Mouse (Mus musculus): ENCODE measurements around the gene Hist1h1t.
A peak's percentile ranks its signal among the peaks of the same experiment; 100 is the strongest.

Gene Hist1h1t

GRCm38 (mm10) chr13:23695514-23695913 is at the start of gene Hist1h1t:
Hist1h1t (plus strand) TSS chr13:23695814.
- no peak for DNase-seq (ENCODE audit: low spot score)

DNA sequence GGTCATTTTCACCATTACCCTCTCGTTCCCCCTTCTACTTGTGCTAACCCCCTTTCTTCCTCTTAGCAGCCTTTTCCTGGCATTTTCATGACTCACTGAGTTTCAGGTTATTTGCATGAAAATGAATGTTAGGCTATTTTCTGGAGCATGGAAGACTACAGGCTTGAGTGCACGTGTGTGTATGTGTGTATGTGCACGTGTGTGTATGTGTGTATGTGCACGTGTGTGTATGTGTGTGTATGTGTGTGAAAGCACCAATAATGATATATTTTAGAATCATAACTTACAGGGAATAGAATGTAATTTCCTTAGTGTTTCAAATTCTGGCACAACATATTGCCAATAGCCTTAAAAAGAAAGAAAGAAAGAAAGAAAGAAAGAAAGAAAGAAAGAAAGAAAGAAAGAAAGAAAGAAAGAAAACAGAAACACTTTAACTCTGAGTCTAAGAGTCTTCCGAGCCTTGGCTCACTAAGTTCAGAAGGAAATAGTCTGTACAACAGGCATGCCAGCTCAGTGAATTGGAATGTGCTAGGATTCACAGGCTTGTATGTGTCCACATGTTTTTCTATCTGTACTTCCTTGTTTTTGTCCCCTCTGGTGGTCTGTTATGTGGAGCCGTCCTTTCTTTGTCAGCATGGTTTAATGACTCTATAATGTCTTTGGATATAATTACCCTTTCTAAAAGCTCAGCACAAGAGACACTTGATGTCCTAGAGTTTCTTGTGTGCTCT is 35.8 kb upstream of the Hist1h1t start:
- no peak for DNase-seq (ENCODE audit: low spot score)

DNA sequence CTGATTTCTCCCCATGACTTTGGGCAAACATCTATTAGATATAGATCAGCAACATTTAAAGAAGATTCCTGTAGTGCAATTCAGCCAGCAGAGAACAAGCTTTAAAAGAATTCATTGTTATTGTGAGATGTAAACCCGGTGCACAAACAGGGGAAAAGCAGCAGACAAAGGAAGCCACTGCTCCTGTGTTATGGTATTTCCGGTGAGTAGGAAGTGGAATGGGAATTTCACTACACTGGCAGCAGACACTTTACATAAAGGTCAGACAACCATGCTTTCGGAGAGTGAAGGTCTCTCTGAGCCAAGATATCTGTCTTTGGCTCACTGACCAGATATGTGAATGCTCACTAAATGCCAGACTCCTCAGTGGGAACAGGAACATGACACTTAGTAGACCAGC is 33.1 kb upstream of the Hist1h1t start:
- DNase-seq (ENCODE audit: low spot score): no peak

DNA sequence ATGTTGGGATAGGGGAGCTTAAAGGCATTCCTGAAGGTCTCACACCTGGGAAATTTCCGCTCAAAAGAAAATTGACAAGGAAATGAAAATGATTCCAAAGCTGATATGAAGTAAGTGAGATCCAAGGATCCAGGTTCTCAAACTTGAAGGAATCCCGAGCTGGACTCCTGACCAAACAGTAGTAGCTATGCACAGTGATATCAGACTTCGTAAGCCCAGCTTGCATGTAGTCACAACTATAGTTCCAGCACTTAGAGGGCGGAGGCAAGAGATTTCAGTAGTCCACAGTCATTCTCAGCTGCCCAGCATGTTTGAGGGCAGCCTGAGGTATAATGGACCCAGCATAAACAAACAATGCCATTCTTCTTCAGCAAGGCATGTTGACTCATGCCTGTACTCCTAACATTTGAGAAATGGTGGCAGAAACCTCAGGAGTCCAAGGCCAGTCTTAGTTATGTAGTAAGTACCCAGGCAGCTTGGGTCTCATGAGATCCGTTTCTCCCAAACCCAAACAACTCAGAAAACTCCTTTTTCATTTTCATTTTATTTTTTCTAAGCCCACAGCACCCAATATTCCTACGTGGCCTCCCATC is 13.5 kb upstream of the Hist1h1t start:
- DNase-seq (ENCODE audit: low spot score): no peak

DNA sequence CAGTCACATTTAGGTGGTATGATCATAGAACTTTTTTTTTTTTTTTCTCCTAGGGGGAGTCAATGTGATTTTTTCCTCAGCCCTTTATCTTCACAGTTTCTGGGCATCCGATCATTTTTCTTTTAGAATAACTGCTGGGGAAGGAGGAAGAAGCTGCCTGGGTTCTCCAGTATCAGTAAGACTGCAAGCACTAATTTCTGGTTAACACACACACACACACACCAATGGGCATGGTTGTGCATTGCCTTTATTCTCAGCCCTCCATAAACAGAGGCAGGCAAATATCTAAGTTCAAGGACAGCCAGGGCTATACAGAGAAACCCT is 13.0 kb upstream of the Hist1h1t start:
- DNase-seq (ENCODE audit: low spot score): no peak

DNA sequence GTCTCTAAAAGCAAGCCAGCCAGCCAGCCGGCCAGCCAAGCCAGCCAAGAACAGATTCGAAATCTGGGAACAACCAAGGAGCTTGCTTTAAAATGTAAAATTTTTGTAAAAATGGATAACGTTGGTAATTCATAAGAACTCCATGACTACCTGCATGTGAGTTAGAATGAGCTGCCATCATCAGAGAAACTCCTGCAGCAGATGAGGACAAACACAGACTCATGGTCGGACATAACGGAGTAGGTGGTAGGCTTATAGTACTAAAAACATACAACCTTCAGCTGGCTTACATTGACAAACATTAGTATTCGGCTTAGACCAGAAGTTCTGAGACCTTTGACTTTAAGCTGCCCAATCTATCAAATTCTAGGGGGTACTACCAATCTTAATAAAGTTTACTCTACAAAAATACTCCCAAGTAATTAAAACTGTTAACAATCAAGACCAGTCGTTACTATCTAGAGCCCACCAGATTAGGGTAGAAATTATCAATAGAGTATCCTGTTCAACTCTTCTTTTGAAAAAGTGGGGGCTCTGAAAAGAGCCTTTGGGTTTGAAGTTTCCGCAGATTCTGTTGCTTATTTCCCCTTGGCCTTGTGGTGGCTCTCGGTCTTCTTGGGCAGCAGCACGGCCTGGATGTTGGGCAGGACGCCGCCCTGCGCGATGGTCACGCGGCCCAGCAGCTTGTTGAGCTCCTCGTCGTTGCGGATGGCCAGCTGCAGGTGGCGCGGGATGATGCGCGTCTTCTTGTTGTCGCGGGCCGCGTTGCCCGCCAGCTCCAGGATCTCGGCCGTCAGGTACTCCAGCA is 12.5 kb upstream of the Hist1h1t start:
- DNase-seq (ENCODE audit: low spot score): peak; percentile 18

DNA sequence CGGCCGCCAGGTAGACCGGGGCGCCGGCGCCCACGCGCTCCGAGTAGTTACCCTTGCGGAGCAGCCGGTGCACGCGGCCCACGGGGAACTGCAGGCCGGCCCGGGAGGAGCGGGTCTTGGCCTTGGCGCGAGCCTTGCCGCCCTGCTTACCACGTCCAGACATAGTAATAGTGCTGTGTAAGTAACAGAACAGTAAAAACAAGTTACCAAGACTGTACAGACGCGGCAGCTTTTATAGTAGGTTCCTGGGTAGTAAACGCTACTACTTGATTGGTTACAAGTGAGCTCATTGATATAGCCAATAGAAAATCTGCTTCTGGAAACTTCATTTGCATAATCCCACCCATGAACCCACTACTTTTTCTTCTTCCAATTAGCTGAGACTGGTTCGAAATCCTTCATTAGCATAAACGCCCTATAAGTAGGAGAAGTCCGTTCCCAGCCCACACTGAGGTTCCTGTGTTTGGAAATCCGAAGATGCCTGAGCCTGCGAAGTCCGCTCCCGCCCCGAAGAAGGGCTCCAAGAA is 11.8 kb upstream of the Hist1h1t start, which contains the start of the genes Hist1h2ac and Hist1h2bc:
Gene Hist1h2ac (minus strand): TSS at position 194 of the 527 bp plus-strand sequence.
Gene Hist1h2bc (plus strand): TSS at position 445 of the 527 bp plus-strand sequence.
- peak; percentile 85 for DNase-seq (ENCODE audit: low spot score)

GRCm38 (mm10) chr13:23684295-23684945 is 11.2 kb upstream of the Hist1h1t start:
- DNase-seq (ENCODE audit: low spot score): peak; percentile 67

DNA sequence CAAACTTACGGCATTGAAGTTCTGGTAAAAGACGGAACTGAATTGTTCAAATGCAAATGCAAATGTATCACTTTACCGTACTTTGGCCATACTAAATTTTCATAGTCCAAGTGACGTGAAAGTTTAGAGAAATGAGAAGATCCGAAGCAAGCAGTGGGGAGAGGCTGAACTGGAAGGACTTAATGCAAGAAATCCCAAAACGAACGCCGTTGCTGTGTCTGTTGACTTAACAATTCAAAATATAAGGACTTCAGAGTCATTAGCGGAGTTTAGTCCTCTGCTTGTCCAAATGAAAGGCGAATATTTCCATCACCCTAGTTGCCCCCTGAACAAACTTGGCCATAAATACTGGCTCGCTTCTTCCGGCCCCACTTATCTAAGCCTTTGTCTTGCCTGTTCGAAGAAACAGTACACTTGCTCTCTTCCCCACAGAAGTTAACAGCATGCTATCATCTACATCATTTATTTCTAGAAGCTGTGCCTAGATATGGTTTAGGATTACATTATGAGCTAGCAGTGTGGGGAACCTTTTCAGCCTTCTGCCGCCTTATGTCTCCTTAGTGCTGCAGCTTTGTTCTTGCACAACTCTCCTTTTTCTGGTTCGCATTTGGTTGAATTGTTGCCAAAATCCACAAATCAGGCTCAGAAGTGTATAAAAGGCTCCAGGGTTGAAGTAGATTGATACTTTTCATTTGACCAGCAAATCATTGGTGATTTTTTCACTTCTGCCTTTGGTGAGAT is 10.3 kb upstream of the Hist1h1t start:
- peak; percentile 37 for DNase-seq (ENCODE audit: low spot score)

DNA sequence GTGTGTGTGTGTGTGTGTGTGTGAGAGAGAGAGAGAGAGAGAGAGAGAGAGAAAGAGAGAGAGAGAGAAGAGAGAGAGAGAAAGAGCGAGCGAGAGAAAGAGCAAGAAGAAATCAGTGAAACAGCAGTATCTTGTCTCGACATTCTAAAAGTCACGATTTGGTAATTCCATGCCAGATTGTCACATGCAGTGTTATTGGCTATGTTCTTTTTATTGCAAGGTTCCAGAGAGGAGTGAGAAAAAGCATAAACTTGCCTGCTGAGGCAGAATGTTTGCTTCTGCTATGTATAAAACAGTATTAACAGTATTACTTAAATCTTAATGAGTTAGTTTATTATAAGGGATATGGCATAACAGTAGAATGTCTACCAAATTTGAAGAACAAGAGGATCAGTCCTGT is 9.6 kb upstream of the Hist1h1t start:
- DNase-seq (ENCODE audit: low spot score): no peak

GRCm38 (mm10) chr13:23687181-23687580 is 8.4 kb upstream of the Hist1h1t start:
- DNase-seq (ENCODE audit: low spot score): no peak

DNA sequence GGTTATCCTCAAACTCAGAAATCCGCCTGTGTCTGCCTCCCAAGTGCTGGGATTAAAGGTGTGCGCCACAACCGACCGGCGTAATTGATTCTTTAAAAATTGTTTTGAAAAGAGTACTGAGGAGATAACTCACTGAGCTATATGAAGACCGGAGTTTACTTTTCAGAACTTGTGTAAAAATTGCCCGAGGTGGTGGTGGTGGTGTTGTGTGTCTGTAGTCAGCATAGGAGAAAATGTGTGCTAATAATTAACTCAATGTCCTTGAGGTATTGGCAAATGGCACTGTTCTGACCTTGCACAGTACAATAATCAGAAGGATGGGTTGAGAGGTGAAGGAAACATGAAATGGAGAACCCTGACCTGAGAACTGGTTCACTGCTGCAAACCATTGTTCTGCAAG is 7.7 kb upstream of the Hist1h1t start:
- no peak for DNase-seq (ENCODE audit: low spot score)

DNA sequence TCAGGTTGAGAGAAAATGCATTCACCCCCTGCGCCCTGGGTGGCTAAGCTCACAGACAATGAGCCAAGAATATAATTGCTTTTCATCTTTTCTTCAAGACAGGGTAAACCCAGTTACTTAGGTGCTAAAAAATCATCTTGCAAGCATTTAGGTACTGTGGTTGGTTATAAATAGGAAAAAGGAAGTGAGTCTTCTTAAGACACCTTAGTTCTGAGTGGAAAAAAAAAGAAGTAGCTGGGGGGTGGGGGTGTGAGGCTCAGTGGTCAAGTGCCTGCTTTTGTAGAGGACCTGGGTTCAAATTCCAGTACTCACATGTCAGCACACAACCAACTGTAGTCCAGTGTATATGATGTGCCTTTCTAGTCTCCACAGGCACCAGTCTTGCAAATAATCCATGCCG is 6.7 kb upstream of the Hist1h1t start:
- no peak for DNase-seq (ENCODE audit: low spot score)

DNA sequence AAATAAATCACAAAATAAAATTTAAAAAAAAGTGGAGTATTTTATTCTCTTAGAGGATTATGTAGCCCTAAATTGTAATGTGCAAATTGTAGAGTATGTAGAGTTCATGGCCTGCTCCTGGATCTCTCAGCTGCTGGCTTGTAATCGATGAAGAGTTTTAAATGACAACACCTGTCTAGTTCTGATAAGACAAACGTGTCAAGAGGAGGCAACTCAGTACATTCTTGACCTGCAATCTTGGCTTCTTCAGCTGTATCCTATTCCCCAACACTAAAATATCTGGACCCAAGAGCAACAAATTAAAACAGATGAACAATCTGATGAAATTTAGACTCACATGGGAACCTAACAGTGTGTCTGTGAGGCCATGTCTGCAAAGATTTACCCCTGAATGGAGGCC is 6.2 kb upstream of the Hist1h1t start:
- DNase-seq (ENCODE audit: low spot score): no peak

DNA sequence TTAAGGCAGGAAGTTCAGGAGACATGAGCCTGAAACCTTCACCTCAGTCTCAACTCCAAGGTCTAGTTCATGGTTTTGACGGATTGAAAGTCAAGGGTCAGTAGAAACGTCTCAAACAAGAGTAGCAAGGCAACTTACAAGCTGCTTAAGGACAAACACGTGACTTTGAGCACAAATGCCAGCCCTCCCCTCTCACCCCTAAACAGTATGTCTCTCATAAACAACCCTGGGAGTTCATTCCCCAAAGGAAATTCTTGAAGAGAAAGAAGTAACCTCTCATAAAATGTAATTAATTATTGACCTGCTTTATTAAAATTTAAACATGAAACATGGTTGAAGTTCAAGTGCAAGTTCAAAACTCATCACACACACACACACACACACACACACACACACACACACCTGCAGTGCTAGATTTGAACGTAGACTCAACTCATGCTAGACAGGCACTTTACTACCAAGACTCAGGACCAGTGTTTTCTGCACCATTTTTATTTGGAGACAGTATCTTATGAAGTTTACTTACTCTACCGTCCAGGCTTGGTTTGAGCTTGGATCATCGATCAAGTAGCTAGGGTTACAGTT is 1.7 kb upstream of the Hist1h1t start:
- DNase-seq (ENCODE audit: low spot score): no peak

GRCm38 (mm10) chr13:23694956-23695355 is 658 bp upstream of the Hist1h1t start:
- no peak for DNase-seq (ENCODE audit: low spot score)

DNA sequence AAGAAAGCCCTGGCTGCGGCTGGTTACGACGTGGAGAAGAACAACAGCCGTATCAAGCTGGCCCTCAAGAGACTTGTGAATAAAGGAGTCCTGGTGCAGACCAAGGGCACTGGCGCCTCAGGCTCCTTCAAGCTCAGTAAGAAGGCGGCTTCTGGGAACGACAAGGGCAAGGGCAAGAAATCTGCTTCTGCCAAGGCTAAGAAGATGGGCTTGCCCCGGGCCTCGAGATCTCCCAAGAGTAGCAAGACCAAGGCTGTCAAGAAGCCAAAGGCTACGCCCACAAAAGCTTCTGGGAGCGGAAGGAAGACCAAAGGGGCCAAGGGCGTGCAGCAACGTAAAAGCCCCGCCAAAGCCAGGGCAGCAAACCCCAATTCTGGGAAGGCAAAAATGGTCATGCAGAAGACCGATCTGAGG is 454 bp downstream of the Hist1h1t start:
- DNase-seq (ENCODE audit: low spot score): peak; percentile 36

DNA sequence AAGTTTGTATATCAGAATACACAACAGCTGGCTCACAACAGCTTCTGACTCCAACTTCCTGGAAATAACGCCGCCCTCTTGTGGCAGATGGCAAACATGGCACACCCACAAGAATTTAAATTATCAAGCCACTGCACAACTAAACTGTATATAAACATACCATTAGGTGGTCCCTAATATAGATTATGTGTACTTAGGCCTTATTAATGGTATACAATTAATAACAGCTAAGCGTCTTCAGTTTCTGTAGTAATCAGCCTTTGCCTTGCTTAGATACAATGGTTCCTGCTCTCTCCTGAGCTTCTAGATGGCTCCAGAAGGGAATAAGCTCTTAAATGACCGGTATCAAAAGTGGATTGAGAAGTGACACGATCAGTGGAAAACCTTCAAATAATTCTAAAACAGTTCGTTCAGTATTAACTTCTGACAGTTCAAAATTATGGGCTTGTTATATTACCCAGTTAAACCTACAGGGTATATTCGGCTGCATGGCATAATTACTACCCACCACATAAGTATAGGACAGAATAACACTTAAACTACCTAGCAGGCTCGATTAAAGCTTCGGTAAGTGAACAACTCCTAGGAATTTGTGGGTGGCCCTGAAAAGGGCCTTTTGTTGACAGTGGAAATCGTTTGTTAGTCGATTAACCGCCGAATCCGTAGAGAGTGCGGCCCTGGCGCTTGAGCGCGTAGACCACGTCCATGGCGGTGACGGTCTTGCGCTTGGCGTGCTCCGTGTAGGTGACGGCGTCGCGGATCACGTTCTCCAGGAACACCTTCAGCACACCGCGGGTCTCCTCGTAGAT is 2.1 kb downstream of the Hist1h1t start:
- DNase-seq (ENCODE audit: low spot score): peak; percentile 65

GRCm38 (mm10) chr13:23698300-23698693 is 2.7 kb downstream of the Hist1h1t start, which contains the start of gene Hist1h4c:
Hist1h4c (minus strand) TSS chr13:23698454.
- peak; percentile 100 for DNase-seq (ENCODE audit: low spot score)

DNA sequence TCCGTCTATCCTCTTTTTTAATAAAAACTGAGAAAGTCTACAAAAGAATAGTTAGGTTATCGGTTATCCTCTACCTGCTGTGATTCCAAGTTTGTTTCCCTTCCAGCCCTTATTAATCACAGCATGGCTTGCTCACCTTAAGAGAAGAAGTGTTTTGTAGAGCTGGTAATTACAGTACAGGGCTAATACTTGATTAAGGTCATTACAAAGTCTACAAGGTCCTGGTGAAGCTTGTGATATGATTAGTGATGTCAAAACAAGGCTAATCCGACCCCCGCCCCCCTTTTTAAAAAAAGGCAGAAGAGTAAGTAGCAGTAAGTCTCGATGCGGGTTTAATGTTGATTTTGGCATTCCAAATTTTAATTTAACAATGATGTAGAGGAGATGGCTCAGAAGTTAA is 3.4 kb downstream of the Hist1h1t start:
- no peak for DNase-seq (ENCODE audit: low spot score)
